In genomic region chr11:114699511-114699910, GRCm38 (mm10) we compare ENCODE assay signal across 10 mouse cellular contexts. TPM values are rescaled to one million over a fixed set of nuclear protein-coding genes. Genes with fewer than 3 reads are reported as not detected.
DNase-seq lines count a peak whose midpoint lies in the region; ATAC-seq and TF ChIP-seq lines count a peak whose summit lies in the region.
"Had no signal": no experiment of that assay in that cellular context is flagged by ENCODE, and none has a peak within 500 bp of the region (broad histone marks: within the 10 kb centered on the region; RNA-seq: fewer than 3 reads in every experiment).

No protein-coding gene starts in this region.

- H3K27ac ChIP-seq in embryonic facial prominence, embryonic 15.5 days (replicated peaks) = 0 out of 2 replicates have a peak overlapping the region, but pooled peaks have one; percentile 22
- H3K27ac ChIP-seq in kidney, adult 2 months (ENCODE audit: insufficient read depth, low read depth, low read length) = no peak overlapping the region
- no peak overlapping the region for H3K27ac ChIP-seq in hindbrain, embryonic 12.5 days
- H3K27ac ChIP-seq: limb, embryonic 15.5 days had no signal

- H3K9ac ChIP-seq in embryonic facial prominence, embryonic 15.5 days = no peak overlapping the region
- H3K9ac ChIP-seq in hindbrain, embryonic 12.5 days = no peak overlapping the region
- H3K9ac ChIP-seq: limb, embryonic 15.5 days had no signal

- no peaks in the 10 kb centered on the region for H3K9me3 ChIP-seq in embryonic facial prominence, embryonic 15.5 days (replicated peaks)
- H3K9me3 ChIP-seq in hindbrain, embryonic 12.5 days (replicated peaks) = no peaks in the 10 kb centered on the region
- H3K9me3 ChIP-seq: limb, embryonic 15.5 days had no signal

- peaks cover 11% of the 10 kb centered on the region; the same call in 1 of the 2 replicates for H3K36me3 ChIP-seq in embryonic facial prominence, embryonic 15.5 days
- no peaks in the 10 kb centered on the region for H3K36me3 ChIP-seq in kidney, adult 2 months (ENCODE audit: control insufficient read depth, insufficient read depth, low read length)
- peaks cover 15% of the 10 kb centered on the region; the same call in 1 of the 2 replicates for H3K36me3 ChIP-seq in hindbrain, embryonic 12.5 days

- H3K4me3 ChIP-seq in embryonic facial prominence, embryonic 15.5 days (replicated peaks) = no peak overlapping the region
- H3K4me3 ChIP-seq in kidney, adult 2 months (ENCODE audit: insufficient read depth, low read depth, low read length) = no peak overlapping the region
- H3K4me3 ChIP-seq in hindbrain, embryonic 12.5 days = no peak overlapping the region
- H3K4me3 ChIP-seq: limb, embryonic 15.5 days had no signal

- TF ChIP-seq POLR2A in kidney, adult 2 months (IDR thresholded peaks at IDR 0.05; ENCODE audit: low read depth, low read length) = no peak

- peaks cover 24% of the 10 kb centered on the region for H3K4me1 ChIP-seq in embryonic facial prominence, embryonic 15.5 days
- H3K4me1 ChIP-seq in kidney, adult 2 months (ENCODE audit: control insufficient read depth, insufficient read depth, low read length) = no peaks in the 10 kb centered on the region
- H3K4me1 ChIP-seq in hindbrain, embryonic 12.5 days = peaks cover 13% of the 10 kb centered on the region

- TF ChIP-seq CTCF in kidney, adult 2 months (conservative IDR thresholded peaks at IDR 0.05; ENCODE audit: insufficient read depth, insufficient read length, low read depth, low read length) = no peak

- H3K27me3 ChIP-seq in embryonic facial prominence, embryonic 15.5 days = no peaks in the 10 kb centered on the region
- no peaks in the 10 kb centered on the region for H3K27me3 ChIP-seq in kidney, adult 2 months (replicated peaks; ENCODE audit: control insufficient read depth, insufficient read depth, low read length)
- no peaks in the 10 kb centered on the region for H3K27me3 ChIP-seq in hindbrain, embryonic 12.5 days
- H3K27me3 ChIP-seq: limb, embryonic 15.5 days had no signal

- no peak overlapping the region for H3K4me2 ChIP-seq in embryonic facial prominence, embryonic 15.5 days (replicated peaks)
- H3K4me2 ChIP-seq in hindbrain, embryonic 12.5 days (replicated peaks) = no peak overlapping the region
- H3K4me2 ChIP-seq: limb, embryonic 15.5 days had no signal

- WGBS in embryonic facial prominence, embryonic 15.5 days = 53% methylated on average over 12 of the region's 12 CpGs
- 75% methylated on average over 12 of the region's 12 CpGs for WGBS in kidney, adult 2 months
- WGBS in hindbrain, embryonic 12.5 days = 83% methylated on average over 12 of the region's 12 CpGs

- ATAC-seq in embryonic facial prominence, embryonic 15.5 days (ENCODE audit: insufficient number of reproducible peaks, low FRiP score, low TSS enrichment, low read depth) = peak; percentile 60; the same call in 1 of the 2 replicates
- ATAC-seq in hindbrain, embryonic 12.5 days (ENCODE audit: low FRiP score) = no peak

- DNase-seq in adrenal gland, postnatal 14 days = peak; percentile 32
- DNase-seq in adrenal gland, postnatal 4 days (ENCODE audit: low spot score in 2 of 2) = no peak
- DNase-seq in kidney, adult 2 months = peak; percentile 66
- peak; percentile 19 to 21 for DNase-seq in natural killer cell, adult 2 months (ENCODE audit: low spot score in 2 of 2)
- DNase-seq in cerebellum, adult 9-10 months = no peak
- no peak for DNase-seq in spleen, adult 12 weeks (ENCODE audit: low spot score)
- DNase-seq: adrenal gland, postnatal 36 days had no signal

RNA-seq across cellular contexts. Expression of gene Ttyh2, which starts 24.3 kb away (rescaled TPM):
- 61.7 and 64.7 TPM in 2 replicates for total RNA-seq in adrenal gland, postnatal 14 days (2021)
- total RNA-seq in adrenal gland, postnatal 4 days (2021) = 100 to 1,000 TPM; 108 to 113 TPM
- polyA plus RNA-seq in embryonic facial prominence, embryonic 15.5 days (2015; fragmentation: Nextera tagmentation; extraction: Ambion mirVana) = 31.5 and 36.4 TPM in 2 replicates
- polyA plus RNA-seq in kidney, adult 2 months (2012; rRNA removed) = 34.4 and 40.6 TPM in 2 replicates
- polyA plus RNA-seq in hindbrain, embryonic 12.5 days (2016; fragmentation: Nextera tagmentation; extraction: Ambion mirVana) = 18.0 and 23.8 TPM in 2 replicates

RNA-seq across cellular contexts. Expression of gene Dnaic2, which starts 27.7 kb away (rescaled TPM):
- 0.44 and 0.64 TPM in 2 replicates for total RNA-seq in adrenal gland, postnatal 14 days (2021)
- 1 to 10 TPM; 1.7 to 2.0 TPM for total RNA-seq in adrenal gland, postnatal 4 days (2021)
- 8.0 and 13.2 TPM in 2 replicates for polyA plus RNA-seq in embryonic facial prominence, embryonic 15.5 days (2015; fragmentation: Nextera tagmentation; extraction: Ambion mirVana)
- 0.47 and 0.72 TPM in 2 replicates for polyA plus RNA-seq in kidney, adult 2 months (2012; rRNA removed)
- polyA plus RNA-seq in hindbrain, embryonic 12.5 days (2016; fragmentation: Nextera tagmentation; extraction: Ambion mirVana) = 3.3 and 4.5 TPM in 2 replicates

RNA-seq across cellular contexts. Expression of gene Rpl38, which starts 31.2 kb away (rescaled TPM):
- 1,048 and 1,188 TPM in 2 replicates for total RNA-seq in adrenal gland, postnatal 14 days (2021)
- total RNA-seq in adrenal gland, postnatal 4 days (2021) = 1,000 to 10,000 TPM; 1,445 to 1,502 TPM
- polyA plus RNA-seq in embryonic facial prominence, embryonic 15.5 days (2015; fragmentation: Nextera tagmentation; extraction: Ambion mirVana) = 993 and 1,020 TPM in 2 replicates
- polyA plus RNA-seq in kidney, adult 2 months (2012; rRNA removed) = 432 and 738 TPM in 2 replicates
- 787 and 856 TPM in 2 replicates for polyA plus RNA-seq in hindbrain, embryonic 12.5 days (2016; fragmentation: Nextera tagmentation; extraction: Ambion mirVana)

Comparison
In these comparisons a context has a peak if more than half of its experiments do, and no peak if none do; other contexts are left out.
1. DNase-seq: peak in adrenal gland, postnatal 14 days (single experiment), kidney, adult 2 months (single experiment) and natural killer cell, adult 2 months (2 of 2); none in adrenal gland, postnatal 4 days (0 of 2), cerebellum, adult 9-10 months (single experiment) and spleen, adult 12 weeks (single experiment).